Mouse (Mus musculus) ES-E14 (cell line): ENCODE measurements at regions not wholly inside any gene's neighbourhood (a gene's known extent, or its start where the extent isn't known, plus 50 kb on each side); places are given as distances from the start of the nearest gene placed in this dataset.

Experiments
- HCFC1 ChIP-seq: IDR thresholded peaks from 2 replicates; pipeline ENCODE4 v1.6.1; 2012; ENCODE audit warnings: low read length, inconsistent platforms, borderline replicate concordance; ENCODE audit not compliant: insufficient read depth
- ZNF384 ChIP-seq: IDR thresholded peaks from 2 replicates; pipeline ENCODE4 v1.6.1; 2012; ENCODE audit warnings: low read depth, low read length, inconsistent platforms

DNA sequence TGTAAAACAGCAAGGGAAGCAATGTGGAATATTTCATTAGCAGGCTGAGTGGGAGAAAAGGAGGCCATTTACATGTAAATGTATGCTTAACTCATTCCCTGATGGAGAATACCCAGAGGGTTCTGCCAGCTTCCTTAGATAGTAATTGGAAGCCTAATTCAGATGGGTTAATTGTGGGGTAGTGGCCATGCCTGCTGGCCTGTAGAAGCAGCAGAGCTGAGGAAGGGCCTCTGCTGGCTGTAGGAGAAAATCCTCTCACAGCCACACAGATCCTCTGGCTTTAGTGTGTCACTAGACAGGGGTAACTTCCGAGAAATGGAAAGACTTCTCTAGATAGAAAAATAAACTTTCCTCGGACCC lies 1588.7 kb upstream of the Got2 start:
- TF ChIP-seq ZNF384 (no peak), HCFC1 (no peak)
